Mouse (Mus musculus) olfactory bulb, adult 2 months (tissue): Measurements from ENCODE around the gene Hsf4. TPM values are rescaled to one million over a fixed set of nuclear protein-coding genes. Genes with fewer than 3 reads are reported as not detected.

Source experiments
- H3K27ac ChIP-seq: fragments of 200-500 bp; 2 replicates; pipeline ENCODE4 v1.5.1; 2012; ENCODE audit warnings: low read depth, low read length; ENCODE audit not compliant: insufficient read depth
- H3K4me1 ChIP-seq: fragments of 200-500 bp; 2 replicates; pipeline ENCODE4 v1.6.1; 2012; ENCODE audit warnings: low read length; ENCODE audit not compliant: control insufficient read depth, insufficient read depth
- H3K4me3 ChIP-seq: fragments of 200-500 bp; 2 replicates; pipeline ENCODE4 v1.5.1; 2012; ENCODE audit warnings: mild to moderate bottlenecking, low read depth, low read length, moderate library complexity; ENCODE audit not compliant: insufficient read depth
- CTCF ChIP-seq: fragments of 200-500 bp; IDR thresholded peaks from 2 replicates; pipeline ENCODE4 v1.5.1; 2012; ENCODE audit warnings: low read depth, mild to moderate bottlenecking, low read length, moderate library complexity; ENCODE audit not compliant: insufficient read depth
- POLR2A ChIP-seq: fragments of 200-500 bp; IDR thresholded peaks from 2 replicates; pipeline ENCODE4 v1.6.1; 2012; ENCODE audit warnings: mild to moderate bottlenecking, low read depth, low read length, moderate library complexity; ENCODE audit not compliant: insufficient read depth
- WGBS: fragments of 180-500 bp; shearing (Covaris S2); methylation state at CpG from one replicate; pipeline ENCODE4 v1.1.7; 2018; 5-methylcytosine and 5-hydroxymethylcytosine counted together
- polyA plus RNA-seq: library from polyadenylated mRNA; stranded (reverse); fragments of >200 nt; gene quantifications from 2 replicates; pipeline ENCODE4 v1.2.4, GENCODE M21; 2012; ENCODE audit warnings: low replicate concordance; ENCODE audit not compliant: missing spikeins, insufficient read depth, insufficient read length

Hsf4 gene
- polyA plus RNA-seq, 1 experiment: not detected

GRCm38 (mm10) chr8:105265128-105265527, 4.5 kb upstream of the Hsf4 start:
- Histone ChIP-seq H3K4me3 (no peak overlapping the region), H3K4me1 (peaks cover 29% of the 10 kb centered on the region), H3K27ac (no peak overlapping the region)
- TF ChIP-seq CTCF: no peak
- no peak for TF ChIP-seq POLR2A
- 21% methylated on average over 10 of the region's 10 CpGs for WGBS

GRCm38 (mm10) chr8:105266775-105267174, 2.8 kb upstream of the Hsf4 start:
- 55% methylated on average over 13 of the region's 13 CpGs for WGBS

GRCm38 (mm10) chr8:105268342-105269074, 1.1 kb upstream of the Hsf4 start:
- 3% methylated on average over 65 of the region's 65 CpGs for WGBS
- H3K4me3 ChIP-seq: peak overlapping the region; percentile 50
- H3K4me1 ChIP-seq: peaks cover 37% of the 10 kb centered on the region
- H3K27ac ChIP-seq: peak overlapping the region; percentile 58
- TF ChIP-seq CTCF: no peak
- 0 out of 2 replicates have a peak, but pooled peaks have one; percentile 24 for TF ChIP-seq POLR2A

More at GRCm38 (mm10) chr8:105266775-105267174, 2.8 kb upstream of the Hsf4 start:
- TF ChIP-seq POLR2A: no peak
- TF ChIP-seq CTCF: no peak
- Histone ChIP-seq H3K27ac (no peak overlapping the region), H3K4me1 (peaks cover 37% of the 10 kb centered on the region), H3K4me3 (no peak overlapping the region)

GRCm38 (mm10) chr8:105269075-105269458, 534 bp upstream of the Hsf4 start:
- TF ChIP-seq POLR2A (no peak), CTCF (no peak)
- H3K27ac ChIP-seq: peak overlapping the region; percentile 58
- peak overlapping the region; percentile 50 for H3K4me3 ChIP-seq
- WGBS: 5% methylated on average over 10 of the region's 10 CpGs
- H3K4me1 ChIP-seq: peaks cover 35% of the 10 kb centered on the region

GRCm38 (mm10) chr8:105270101-105270915, 707 bp downstream of the Hsf4 start:
- Histone ChIP-seq H3K4me1 (peaks cover 29% of the 10 kb centered on the region), H3K27ac (0 out of 2 replicates have a peak overlapping the region, but pooled peaks have one; percentile 58), H3K4me3 (peak overlapping the region; percentile 50)
- no peak for TF ChIP-seq POLR2A
- no peak for TF ChIP-seq CTCF
- WGBS: 27% methylated on average over 39 of the region's 39 CpGs

GRCm38 (mm10) chr8:105270916-105271186, 1.2 kb downstream of the Hsf4 start:
- H3K27ac ChIP-seq: no peak overlapping the region
- no peak overlapping the region for H3K4me3 ChIP-seq
- no peak for TF ChIP-seq POLR2A
- TF ChIP-seq CTCF: no peak
- 30% methylated on average over 11 of the region's 11 CpGs for WGBS
- H3K4me1 ChIP-seq: peaks cover 30% of the 10 kb centered on the region

- 5% methylated on average over 11 of the region's 11 CpGs for WGBS
- H3K4me3 ChIP-seq: no peak overlapping the region
- TF ChIP-seq CTCF (no peak), POLR2A (no peak)
- H3K27ac ChIP-seq: no peak overlapping the region
- peaks cover 22% of the 10 kb centered on the region for H3K4me1 ChIP-seq
These were observed 5.8 kb downstream of the Hsf4 start for GRCm38 (mm10) chr8:105275387-105275786.

GRCm38 (mm10) chr8:105275840-105276239, 6.2 kb downstream of the Hsf4 start, which contains the start of gene Nol3:
Gene Nol3 (plus strand): TSS chr8:105276140.
- H3K4me3 ChIP-seq: peak within 1 kb of the TSS; percentile 53
- TF ChIP-seq POLR2A: no peak
- 7% methylated on average over 10 of the region's 10 CpGs for WGBS
- peaks cover 17% of the 10 kb centered on the region for H3K4me1 ChIP-seq
- no peak within 1 kb of the TSS for H3K27ac ChIP-seq

- H3K27ac ChIP-seq: no peak overlapping the region
These were observed 6.9 kb downstream of the Hsf4 start for GRCm38 (mm10) chr8:105276292-105277120.

More at GRCm38 (mm10) chr8:105276292-105277120, 6.9 kb downstream of the Hsf4 start:
- no peak for TF ChIP-seq CTCF
- no peak for TF ChIP-seq POLR2A
- H3K4me1 ChIP-seq: peaks cover 16% of the 10 kb centered on the region
- WGBS: 4% methylated on average over 30 of the region's 30 CpGs
- H3K4me3 ChIP-seq: peak overlapping the region; percentile 53
